Mouse (Mus musculus) liver, embryonic 14.5 days (tissue): ENCODE results near the gene Map3k5. TPM values are rescaled to one million over a fixed set of nuclear protein-coding genes. Genes with fewer than 3 reads are reported as not detected.

Experiments used
- ATAC-seq: fragments of 200-750 bp; cut with Nextera tagmentation; 2 replicates; pipeline ENCODE4 v1.8.0; 2017; ENCODE audit warnings: moderate number of reproducible peaks, mild to moderate bottlenecking, moderate library complexity; ENCODE audit not compliant: insufficient read depth
- DNase-seq, 3 experiments: peaks; one replicate each; pipeline ENCODE4 v3.0.0-alpha.2; 2012 to 2013; ENCODE audit warnings: low read depth in 3 of 3, low spot score in 3 of 3
- H3K27ac ChIP-seq: fragments of 300-500 bp; sonication (generic); 2 replicates; pipeline ENCODE4 v1.5.1; 2014; ENCODE audit warnings: moderate library complexity, mild to moderate bottlenecking, control low read depth, inconsistent platforms
- H3K27me3 ChIP-seq: fragments of 300-500 bp; sonication (generic); 2 replicates; pipeline ENCODE4 v1.6.1; 2014; ENCODE audit warnings: mild to moderate bottlenecking, low read length, moderate library complexity; ENCODE audit not compliant: control insufficient read depth, insufficient read depth
- H3K36me3 ChIP-seq: fragments of 300-500 bp; sonication (generic); replicated peaks from 2 replicates; pipeline ENCODE4 v1.6.1; 2014; ENCODE audit warnings: low read depth; ENCODE audit not compliant: control insufficient read depth, insufficient read depth
- H3K4me1 ChIP-seq, 2 experiments: fragments of 200-500 bp in 1 of 2; fragments of 300-500 bp in 1 of 2; sonication (generic) in 1 of 2; replicated peaks; 2 replicates each; pipeline ENCODE4 v1.6.1; 2012 to 2014; ENCODE audit warnings: antibody characterized with exemption in 1 of 2, inconsistent platforms in 1 of 2, low read length in 1 of 2; ENCODE audit not compliant: control insufficient read depth in 2 of 2, insufficient read depth in 2 of 2
- H3K4me2 ChIP-seq: fragments of 300-500 bp; sonication (generic); 2 replicates; pipeline ENCODE4 v1.6.1; 2014; ENCODE audit warnings: low read depth, mild to moderate bottlenecking, control low read depth, moderate library complexity
- H3K4me3 ChIP-seq, 2 experiments: fragments of 200-500 bp in 1 of 2; fragments of 300-500 bp in 1 of 2; sonication (generic) in 1 of 2; 2 replicates each; pipeline ENCODE4 v1.5.1; 2012 to 2014; ENCODE audit warnings: low read depth in 2 of 2, low read length in 2 of 2, mild to moderate bottlenecking in 2 of 2, control low read depth in 1 of 2, inconsistent platforms in 1 of 2, moderate library complexity in 1 of 2; ENCODE audit not compliant: insufficient read depth in 1 of 2
- H3K9ac ChIP-seq: fragments of 300-500 bp; sonication (generic); replicated peaks from 2 replicates; pipeline ENCODE4 v1.6.1; 2014; ENCODE audit warnings: mild to moderate bottlenecking, control low read depth, moderate library complexity
- H3K9me3 ChIP-seq: fragments of 300-500 bp; sonication (generic); 2 replicates; pipeline ENCODE4 v1.6.1; 2016; ENCODE audit warnings: low read length, mixed read lengths; ENCODE audit not compliant: control insufficient read depth
- CTCF ChIP-seq: IDR thresholded peaks from 2 replicates; pipeline ENCODE4 v1.5.1; 2016; ENCODE audit warnings: antibody characterized with exemption, low read depth, control low read depth
- EP300 ChIP-seq: IDR thresholded peaks from 2 replicates; pipeline ENCODE4 v1.6.1; 2016; ENCODE audit warnings: antibody characterized with exemption, low read depth
- WGBS: fragments of 180-500 bp; shearing (Covaris S2); extraction: QIAGEN DNeasy Blood & Tissue Kit; methylation state at CpG from one replicate; pipeline ENCODE4 v1.1.7; 2014; ENCODE audit not compliant: insufficient replicate concordance; 5-methylcytosine and 5-hydroxymethylcytosine counted together
- polyA plus RNA-seq, 2 experiments: library from polyadenylated mRNA; depleted of rRNA in 1 of 2; stranded (reverse) in 1 of 2; unstranded in 1 of 2; fragments of >200 nt; fragmentation: Nextera tagmentation in 1 of 2; extraction: Ambion mirVana in 1 of 2; gene quantifications; 2 replicates each; pipeline versions ENCODE4 v1.2.1 to v1.2.3; 2012 to 2014

The Map3k5 gene
- polyA plus RNA-seq, 2 experiments = 1.0 to 1.1 TPM

GRCm38 (mm10) chr10:20149835-20150355 lies 215.6 kb downstream of the Map3k5 start:
- 3% methylated on average over 13 of the region's 13 CpGs for WGBS
- H3K36me3 ChIP-seq = no peaks in the 10 kb centered on the region
- H3K27ac ChIP-seq = no peak overlapping the region
- ATAC-seq = no peak
- no peak overlapping the region; the same call in 1 of the 2 replicates for H3K9ac ChIP-seq
- TF ChIP-seq CTCF (no peak), EP300 (no peak)
- H3K4me1 ChIP-seq = peaks cover 0 to 2% of the 10 kb centered on the region in 2 experiments; a peak in 1 of 4 replicates
- H3K4me2 ChIP-seq = peak overlapping the region; percentile 88
- DNase-seq = no peak
- H3K9me3 ChIP-seq = no peaks in the 10 kb centered on the region
- peaks cover 28% of the 10 kb centered on the region for H3K27me3 ChIP-seq
- H3K4me3 ChIP-seq = peak overlapping the region; percentile 67 to 78

DNA sequence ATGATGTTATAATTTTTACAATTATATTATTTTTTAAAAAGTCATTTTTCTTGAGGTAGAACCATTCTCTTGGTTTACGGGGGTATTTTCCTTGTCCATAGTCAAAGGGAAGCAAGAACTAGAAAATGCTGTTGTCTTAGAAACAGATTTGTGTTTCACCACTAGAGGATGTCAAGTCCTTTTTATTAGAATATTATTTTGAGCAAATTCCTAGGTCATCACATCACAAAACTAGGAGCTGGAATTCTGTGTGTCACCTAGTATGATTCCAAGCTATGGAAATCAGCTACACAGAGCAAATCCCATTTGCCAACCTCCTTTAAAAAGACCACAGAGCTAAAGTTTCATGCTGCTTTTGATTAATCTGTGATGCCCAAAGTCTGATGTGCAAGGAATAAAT lies 217.9 kb downstream of the Map3k5 start:
- 73% methylated on average over 1 of the region's 1 CpGs for WGBS
- DNase-seq (no peak), ATAC-seq (no peak)
- Histone ChIP-seq H3K9me3 (no peaks in the 10 kb centered on the region), H3K9ac (no peak overlapping the region), H3K27ac (no peak overlapping the region), H3K4me1 (peaks cover 0 to 4% of the 10 kb centered on the region in 2 experiments; a peak in 1 of 4 replicates), H3K27me3 (peaks cover 28% of the 10 kb centered on the region), H3K4me2 (no peak overlapping the region), H3K4me3 (no peak overlapping the region), H3K36me3 (no peaks in the 10 kb centered on the region)
- no peak for TF ChIP-seq EP300
- TF ChIP-seq CTCF = no peak

- no peak overlapping the region for H3K4me2 ChIP-seq
- no peak overlapping the region for H3K9ac ChIP-seq
- DNase-seq (no peak), ATAC-seq (no peak)
- no peak for TF ChIP-seq CTCF
- no peak for TF ChIP-seq EP300
- H3K36me3 ChIP-seq = no peaks in the 10 kb centered on the region
- H3K4me1 ChIP-seq = peaks cover 0 to 4% of the 10 kb centered on the region in 2 experiments; a peak in 1 of 4 replicates
- H3K27ac ChIP-seq = no peak overlapping the region
- peaks cover 19% of the 10 kb centered on the region for H3K27me3 ChIP-seq
- no peak overlapping the region for H3K4me3 ChIP-seq
- H3K9me3 ChIP-seq = no peaks in the 10 kb centered on the region
- 54% methylated on average over 2 of the region's 2 CpGs for WGBS
Measured at GRCm38 (mm10) chr10:20153507-20153906, 219.2 kb downstream of the Map3k5 start.

GRCm38 (mm10) chr10:20155401-20155800 lies 221.1 kb downstream of the Map3k5 start:
- Histone ChIP-seq H3K36me3 (no peaks in the 10 kb centered on the region), H3K27ac (no peak overlapping the region), H3K27me3 (peaks cover under 1% of the 10 kb centered on the region; the same call in 1 of the 2 replicates), H3K4me1 (peaks cover 0 to 3% of the 10 kb centered on the region in 2 experiments; a peak in 1 of 4 replicates), H3K9ac (no peak overlapping the region), H3K4me2 (no peak overlapping the region), H3K4me3 (no peak overlapping the region), H3K9me3 (no peaks in the 10 kb centered on the region)
- 20% methylated on average over 7 of the region's 7 CpGs for WGBS
- DNase-seq (no peak), ATAC-seq (no peak; the same call in 1 of the 2 replicates)
- no peak for TF ChIP-seq EP300
- TF ChIP-seq CTCF = no peak

DNA sequence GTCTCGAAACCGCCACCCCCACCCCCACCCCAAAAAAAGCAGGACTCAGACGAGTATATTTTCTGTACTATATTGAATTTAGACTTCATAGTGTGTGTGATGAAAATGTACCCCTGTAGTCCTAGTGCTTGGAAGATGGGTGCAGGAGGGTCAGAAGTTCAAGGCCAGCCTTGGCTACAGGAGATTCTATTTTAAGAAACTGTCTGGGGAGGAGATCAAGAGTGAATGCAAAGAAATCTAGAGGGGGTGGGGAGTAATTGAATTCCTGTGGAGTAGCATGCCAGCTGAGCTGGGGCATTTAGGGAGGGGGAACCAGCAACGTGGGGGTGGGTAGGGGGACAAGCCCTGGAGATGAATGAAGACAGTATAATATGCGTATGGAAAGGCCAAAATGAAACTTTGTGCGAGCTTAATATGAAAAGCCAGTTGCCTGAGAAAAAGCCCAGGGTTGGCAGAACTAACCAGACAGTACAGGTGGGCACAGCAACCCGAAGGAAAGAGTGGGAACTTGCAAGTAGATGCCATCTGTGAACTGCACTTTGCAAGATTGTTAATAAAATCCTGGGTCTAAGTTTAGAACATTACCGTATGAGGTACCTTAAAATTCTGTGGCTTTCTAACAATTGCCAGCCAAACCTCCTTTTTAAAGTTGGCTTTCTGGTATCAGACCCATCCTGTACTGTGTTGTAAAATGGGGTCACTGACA lies 222.9 kb downstream of the Map3k5 start:
- Histone ChIP-seq H3K9me3 (no peaks in the 10 kb centered on the region), H3K27ac (no peak overlapping the region), H3K4me2 (no peak overlapping the region), H3K36me3 (no peaks in the 10 kb centered on the region), H3K4me3 (no peak overlapping the region), H3K4me1 (peaks cover 0 to 5% of the 10 kb centered on the region in 2 experiments; a peak in 1 of 4 replicates), H3K27me3 (no peaks in the 10 kb centered on the region), H3K9ac (no peak overlapping the region)
- ATAC-seq = no peak
- TF ChIP-seq EP300 (no peak), CTCF (no peak)
- no peak for DNase-seq
- WGBS = 65% methylated on average over 8 of the region's 8 CpGs
